ENCODE assay signal across 19 mouse cellular contexts in the genomic region with DNA sequence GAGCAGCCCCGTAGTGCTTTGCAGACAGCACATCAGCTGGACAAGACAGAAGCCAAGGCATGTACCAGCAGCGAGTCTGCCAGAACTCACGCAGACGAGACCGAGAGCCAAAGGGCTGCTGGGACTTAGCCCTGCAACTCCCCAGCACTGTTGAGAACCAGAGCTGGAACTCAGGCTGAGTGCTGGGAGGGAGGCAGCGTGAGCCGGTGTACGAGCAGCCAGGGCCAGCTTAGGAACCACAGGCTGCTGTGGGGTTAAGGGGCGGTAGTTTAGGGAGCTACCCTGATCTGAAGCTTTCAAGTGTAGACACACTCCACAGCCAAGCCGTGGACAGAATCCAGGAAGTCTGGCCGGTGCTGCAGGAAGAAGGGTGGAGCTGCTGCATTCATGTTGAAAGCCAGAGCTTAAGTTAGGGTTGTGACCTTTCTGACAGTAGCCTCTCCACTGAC. TPM values are rescaled to one million over a fixed set of nuclear protein-coding genes. Genes with fewer than 3 reads are reported as not detected.
DNase-seq lines count a peak whose midpoint lies in the region; ATAC-seq lines count a peak whose summit lies in the region.
"Had no signal": no experiment of that assay in that cellular context is flagged by ENCODE, and none has a peak within 500 bp of the region (broad histone marks: within the 10 kb centered on the region; RNA-seq: fewer than 3 reads in every experiment).

No protein-coding gene starts in this region.

- WGBS in heart, embryonic 11.5 days (ENCODE audit: insufficient replicate concordance), result 86% methylated on average over 11 of the region's 11 CpGs
- WGBS in limb, embryonic 10.5 days, result 92% methylated on average over 11 of the region's 11 CpGs

- peaks cover 84% of the 10 kb centered on the region for H3K36me3 ChIP-seq in heart, embryonic 11.5 days (ENCODE audit: control insufficient read depth, insufficient read depth, low read length)
- H3K36me3 ChIP-seq in limb, embryonic 10.5 days, result peaks cover 100% of the 10 kb centered on the region

- no peak for ATAC-seq in heart, embryonic 11.5 days (replicated peaks; ENCODE audit: insufficient number of reproducible peaks, low FRiP score, low TSS enrichment)
- ATAC-seq: intestine, embryonic 16.5 days had no signal

- peak; percentile 97 for DNase-seq in heart, adult 11 months
- DNase-seq in lung, postnatal 36 days, result peak; percentile 33
- no peak for DNase-seq in lung, adult 18-20 months
- peak; percentile 72 for DNase-seq in gastrocnemius, postnatal 25 days
- DNase-seq in left cerebral cortex, postnatal 25 days (ENCODE audit: low spot score in 2 of 2), result no peak
- no peak for DNase-seq in limb, embryonic 10.5 days (ENCODE audit: low spot score)
- DNase-seq: adrenal gland, adult 8-10 months; layer of hippocampus, postnatal 36 days; lung, postnatal 4 days; thymus, postnatal 4 days had no signal

- no peaks in the 10 kb centered on the region for H3K27me3 ChIP-seq in heart, embryonic 11.5 days (ENCODE audit: control insufficient read depth, insufficient read depth, low read length)
- no peaks in the 10 kb centered on the region for H3K27me3 ChIP-seq in limb, embryonic 10.5 days (ENCODE audit: low read depth, poor library complexity, severe bottlenecking)
- H3K27me3 ChIP-seq: embryonic facial prominence, embryonic 13.5 days; heart, embryonic 13.5 days; limb, embryonic 13.5 days; liver, embryonic 15.5 days; midbrain, embryonic 12.5 days had no signal

- no peak overlapping the region for H3K4me3 ChIP-seq in heart, embryonic 11.5 days (ENCODE audit: low read depth, low read length)
- no peak overlapping the region for H3K4me3 ChIP-seq in limb, embryonic 10.5 days
- H3K4me3 ChIP-seq: embryonic facial prominence, embryonic 13.5 days; heart, embryonic 13.5 days; limb, embryonic 13.5 days; liver, embryonic 15.5 days; midbrain, embryonic 12.5 days; myocyte had no signal

- no peak overlapping the region for H3K4me2 ChIP-seq in heart, embryonic 11.5 days
- H3K4me2 ChIP-seq: embryonic facial prominence, embryonic 13.5 days; heart, embryonic 13.5 days; hindbrain, embryonic 14.5 days; limb, embryonic 13.5 days; liver, embryonic 15.5 days; midbrain, embryonic 12.5 days had no signal

- H3K9ac ChIP-seq in heart, embryonic 11.5 days (ENCODE audit: low read depth, low read length), result no peak overlapping the region
- H3K9ac ChIP-seq: embryonic facial prominence, embryonic 13.5 days; heart, embryonic 13.5 days; hindbrain, embryonic 14.5 days; limb, embryonic 13.5 days; liver, embryonic 15.5 days; midbrain, embryonic 12.5 days had no signal

- H3K9me3 ChIP-seq in heart, embryonic 11.5 days (replicated peaks; ENCODE audit: control insufficient read depth, low read length), result no peaks in the 10 kb centered on the region
- no peaks in the 10 kb centered on the region for H3K9me3 ChIP-seq in limb, embryonic 10.5 days (replicated peaks)
- H3K9me3 ChIP-seq: embryonic facial prominence, embryonic 13.5 days; heart, embryonic 13.5 days; limb, embryonic 13.5 days; liver, embryonic 15.5 days; midbrain, embryonic 12.5 days had no signal

- H3K4me1 ChIP-seq in heart, embryonic 11.5 days (ENCODE audit: control insufficient read depth, insufficient read depth, low read length), result no peaks in the 10 kb centered on the region
- H3K4me1 ChIP-seq in limb, embryonic 10.5 days, result no peaks in the 10 kb centered on the region
- H3K4me1 ChIP-seq: embryonic facial prominence, embryonic 13.5 days; heart, embryonic 13.5 days; limb, embryonic 13.5 days; liver, embryonic 15.5 days; midbrain, embryonic 12.5 days had no signal

- intact Hi-C loops in left cerebral cortex, postnatal 25 days (cut with DNase I), result no loop called here

- no peak overlapping the region for H3K27ac ChIP-seq in heart, embryonic 11.5 days (ENCODE audit: low read depth, low read length)
- no peak overlapping the region for H3K27ac ChIP-seq in limb, embryonic 10.5 days
- H3K27ac ChIP-seq: embryonic facial prominence, embryonic 13.5 days; heart, embryonic 13.5 days; hindbrain, embryonic 14.5 days; limb, embryonic 13.5 days; liver, embryonic 15.5 days; midbrain, embryonic 12.5 days had no signal

RNA-seq across cellular contexts. Expression of gene Pank4, which starts 10.3 kb away (rescaled TPM):
- polyA plus RNA-seq in heart, embryonic 11.5 days (2014; fragmentation: Nextera tagmentation; extraction: Ambion mirVana), result 40.6 and 45.0 TPM in 2 replicates
- total RNA-seq in gastrocnemius, postnatal 25 days (2021), result 10 to 100 TPM; 31.2 to 34.0 TPM
- total RNA-seq in left cerebral cortex, postnatal 25 days (2021), result 10 to 100 TPM; 37.6 to 39.8 TPM
- 45.8 and 56.5 TPM in 2 replicates for polyA plus RNA-seq in limb, embryonic 10.5 days (2016; fragmentation: Nextera tagmentation; extraction: Ambion mirVana)

RNA-seq across cellular contexts. Expression of gene Hes5, which starts 13.5 kb away (rescaled TPM):
- 0.56 TPM in 1 of 2 replicates, not detected in the other for polyA plus RNA-seq in heart, embryonic 11.5 days (2014; fragmentation: Nextera tagmentation; extraction: Ambion mirVana)
- total RNA-seq in gastrocnemius, postnatal 25 days (2021), result not detected
- total RNA-seq in left cerebral cortex, postnatal 25 days (2021), result 10 to 100 TPM; 35.8 to 41.3 TPM
- 0.33 and 1.1 TPM in 2 replicates for polyA plus RNA-seq in limb, embryonic 10.5 days (2016; fragmentation: Nextera tagmentation; extraction: Ambion mirVana)
- total RNA-seq: adrenal gland, adult 8-10 months had no signal
- polyA plus RNA-seq: myocyte had no signal

RNA-seq across cellular contexts. Expression of gene Tnfrsf14, which starts 45.8 kb away (rescaled TPM):
- polyA plus RNA-seq in heart, embryonic 11.5 days (2014; fragmentation: Nextera tagmentation; extraction: Ambion mirVana), result 3.0 and 4.4 TPM in 2 replicates
- total RNA-seq in gastrocnemius, postnatal 25 days (2021), result 1 to 10 TPM; 1.8 to 3.0 TPM
- total RNA-seq in left cerebral cortex, postnatal 25 days (2021), result 1 to 10 TPM; 1.3 to 1.7 TPM
- polyA plus RNA-seq in limb, embryonic 10.5 days (2016; fragmentation: Nextera tagmentation; extraction: Ambion mirVana), result 0.55 and 2.4 TPM in 2 replicates

Comparison
In these comparisons a context has a peak if more than half of its experiments do, and no peak if none do; other contexts are left out.
1. DNase-seq: peak in heart, adult 11 months (single experiment), lung, postnatal 36 days (single experiment) and gastrocnemius, postnatal 25 days (single experiment); none in lung, adult 18-20 months (0 of 2), left cerebral cortex, postnatal 25 days (0 of 2) and limb, embryonic 10.5 days (single experiment).
2. RNA of gene Hes5, which starts 13.5 kb away (total RNA-seq): 35.8 to 41.3 TPM in left cerebral cortex, postnatal 25 days; not detected in gastrocnemius, postnatal 25 days; every median in the first group is over 10 times any median in the second.